Mouse (Mus musculus) heart, postnatal 0 days (tissue): ENCODE data around the gene Otulin. TPM values are rescaled to one million over a fixed set of nuclear protein-coding genes. Genes with fewer than 3 reads are reported as not detected.

ENCODE experiments used
- ATAC-seq: fragments of 200-750 bp; cut with Nextera tagmentation; 2 replicates; pipeline ENCODE4 v1.8.0; 2017; ENCODE audit warnings: low read depth, moderate number of reproducible peaks, moderate library complexity; ENCODE audit not compliant: insufficient read depth
- DNase-seq: peaks from one replicate; pipeline ENCODE4 v3.0.0-alpha.2; 2016; ENCODE audit warnings: low spot score
- H3K27ac ChIP-seq: fragments of 300-500 bp; sonication (generic); 2 replicates; pipeline ENCODE4 v1.5.1; 2014; ENCODE audit warnings: low read depth, mild to moderate bottlenecking
- H3K27me3 ChIP-seq: fragments of 300-500 bp; sonication (generic); 2 replicates; pipeline ENCODE4 v1.6.1; 2014; ENCODE audit warnings: low read length, mixed read lengths; ENCODE audit not compliant: control insufficient read depth, insufficient read depth
- H3K36me3 ChIP-seq: fragments of 300-500 bp; sonication (generic); replicated peaks from 2 replicates; pipeline ENCODE4 v1.6.1; 2014; ENCODE audit warnings: low read length, mixed read lengths; ENCODE audit not compliant: control insufficient read depth, insufficient read depth
- H3K4me1 ChIP-seq: fragments of 300-500 bp; sonication (generic); 2 replicates; pipeline ENCODE4 v1.6.1; 2014; ENCODE audit warnings: antibody characterized with exemption; ENCODE audit not compliant: control insufficient read depth, insufficient read depth
- H3K4me2 ChIP-seq: fragments of 300-500 bp; sonication (generic); 2 replicates; pipeline ENCODE4 v1.6.1; 2014; ENCODE audit warnings: low read depth, mild to moderate bottlenecking, low read length, moderate library complexity
- H3K4me3 ChIP-seq: fragments of 300-500 bp; sonication (generic); 2 replicates; pipeline ENCODE4 v1.5.1; 2014; ENCODE audit warnings: low read depth, low read length
- H3K9ac ChIP-seq: fragments of 300-500 bp; sonication (generic); replicated peaks from 2 replicates; pipeline ENCODE4 v1.6.1; 2014; ENCODE audit warnings: low read depth, low read length, mixed read lengths
- H3K9me3 ChIP-seq: fragments of 300-500 bp; sonication (generic); replicated peaks from 2 replicates; pipeline ENCODE4 v1.6.1; 2016; ENCODE audit warnings: low read length; ENCODE audit not compliant: control insufficient read depth
- CTCF ChIP-seq: IDR thresholded peaks from 2 replicates; pipeline ENCODE4 v1.5.1; 2016; ENCODE audit warnings: antibody characterized with exemption, control low read depth, low read depth
- EP300 ChIP-seq: IDR thresholded peaks from 2 replicates; pipeline ENCODE4 v1.6.1; 2016; ENCODE audit warnings: antibody characterized with exemption, low read depth
- WGBS: fragments of 180-500 bp; shearing (Covaris S2); extraction: QIAGEN DNeasy Blood & Tissue Kit; methylation state at CpG from one replicate; pipeline ENCODE4 v1.1.7; 2014; 5-methylcytosine and 5-hydroxymethylcytosine counted together
- polyA plus RNA-seq: library from polyadenylated mRNA; unstranded; fragments of >200 nt; fragmentation: Nextera tagmentation; extraction: Ambion mirVana; gene quantifications from 2 replicates; pipeline ENCODE4 v1.2.1, GENCODE M21; 2015
- total RNA-seq: library from RNA; depleted of rRNA; stranded (reverse); fragments of >200 nt; gene quantifications from 2 replicates; pipeline ENCODE4 v1.2.3, GENCODE M21; 2014; ENCODE audit warnings: low replicate concordance

Gene Otulin
- total and polyA plus RNA-seq, 2 experiments from 2014 or later: 26.3 to 36.1 TPM

GRCm38 (mm10) chr15:27664126-27664525, 33.6 kb upstream of the Otulin start:
- DNase-seq (no peak), ATAC-seq (no peak)
- H3K27ac ChIP-seq: no peak overlapping the region

GRCm38 (mm10) chr15:27662699-27663098, 32.2 kb upstream of the Otulin start:
- H3K9me3 ChIP-seq: no peaks in the 10 kb centered on the region; the same call in 1 of the 2 replicates
- no peaks in the 10 kb centered on the region for H3K4me1 ChIP-seq
- TF ChIP-seq EP300 (no peak), CTCF (no peak)
- no peaks in the 10 kb centered on the region for H3K36me3 ChIP-seq
- H3K27ac ChIP-seq: no peak overlapping the region
- DNase-seq: no peak
- no peak for ATAC-seq
- H3K9ac ChIP-seq: no peak overlapping the region
- 32% methylated on average over 1 of the region's 1 CpGs for WGBS
- no peaks in the 10 kb centered on the region for H3K27me3 ChIP-seq
- H3K4me3 ChIP-seq: no peak overlapping the region
- no peak overlapping the region for H3K4me2 ChIP-seq

More at GRCm38 (mm10) chr15:27664126-27664525, 33.6 kb upstream of the Otulin start:
- Histone ChIP-seq H3K36me3 (no peaks in the 10 kb centered on the region), H3K4me2 (no peak overlapping the region), H3K9me3 (no peaks in the 10 kb centered on the region; the same call in 1 of the 2 replicates), H3K27me3 (no peaks in the 10 kb centered on the region), H3K9ac (no peak overlapping the region), H3K4me3 (no peak overlapping the region), H3K4me1 (no peaks in the 10 kb centered on the region)
- TF ChIP-seq EP300 (no peak), CTCF (no peak)
- 89% methylated on average over 9 of the region's 9 CpGs for WGBS

- H3K27me3 ChIP-seq: no peaks in the 10 kb centered on the region
- no peaks in the 10 kb centered on the region for H3K36me3 ChIP-seq
- TF ChIP-seq EP300 (no peak), CTCF (no peak)
- DNase-seq (no peak), ATAC-seq (no peak)
- H3K4me2 ChIP-seq: no peak overlapping the region
- 81% methylated on average over 6 of the region's 6 CpGs for WGBS
- H3K4me3 ChIP-seq: no peak overlapping the region
- no peaks in the 10 kb centered on the region; the same call in 1 of the 2 replicates for H3K9me3 ChIP-seq
- H3K27ac ChIP-seq: no peak overlapping the region
- no peaks in the 10 kb centered on the region for H3K4me1 ChIP-seq
- H3K9ac ChIP-seq: no peak overlapping the region
Observed at GRCm38 (mm10) chr15:27661696-27662095, 31.2 kb upstream of the Otulin start.

GRCm38 (mm10) chr15:27659592-27660244, 29.2 kb upstream of the Otulin start:
- 31% methylated on average over 17 of the region's 17 CpGs for WGBS
- Histone ChIP-seq H3K9ac (no peak overlapping the region), H3K9me3 (no peaks in the 10 kb centered on the region; the same call in 1 of the 2 replicates), H3K27ac (no peak overlapping the region), H3K4me1 (no peaks in the 10 kb centered on the region), H3K4me3 (no peak overlapping the region), H3K27me3 (no peaks in the 10 kb centered on the region), H3K36me3 (no peaks in the 10 kb centered on the region), H3K4me2 (peak overlapping the region; percentile 17; the same call in 1 of the 2 replicates)
- DNase-seq (peak; percentile 78), ATAC-seq (peak; percentile 39; the same call in 1 of the 2 replicates)
- TF ChIP-seq EP300: no peak
- peak; percentile 87 for TF ChIP-seq CTCF

- H3K9me3 ChIP-seq: no peaks in the 10 kb centered on the region; the same call in 1 of the 2 replicates
- no peak overlapping the region for H3K4me3 ChIP-seq
- H3K27me3 ChIP-seq: no peaks in the 10 kb centered on the region
- no peaks in the 10 kb centered on the region for H3K36me3 ChIP-seq
- no peak overlapping the region for H3K4me2 ChIP-seq
- H3K4me1 ChIP-seq: no peaks in the 10 kb centered on the region
- no peak for DNase-seq
- H3K9ac ChIP-seq: no peak overlapping the region
- WGBS: 68% methylated on average over 5 of the region's 5 CpGs
- no peak for ATAC-seq
- no peak overlapping the region for H3K27ac ChIP-seq
- TF ChIP-seq CTCF (no peak), EP300 (no peak)
Observed at GRCm38 (mm10) chr15:27659143-27659542, 28.6 kb upstream of the Otulin start.

- Histone ChIP-seq H3K36me3 (no peaks in the 10 kb centered on the region), H3K4me2 (no peak overlapping the region), H3K27ac (no peak overlapping the region), H3K9me3 (no peaks in the 10 kb centered on the region), H3K9ac (no peak overlapping the region), H3K27me3 (no peaks in the 10 kb centered on the region), H3K4me3 (no peak overlapping the region), H3K4me1 (no peaks in the 10 kb centered on the region)
- 83% methylated on average over 4 of the region's 4 CpGs for whole genome bisulfite sequencing
- ATAC-seq: no peak
- TF ChIP-seq EP300 (no peak), CTCF (no peak)
- no peak for DNase-seq
Observed at GRCm38 (mm10) chr15:27658356-27658755, 27.9 kb upstream of the Otulin start.
